Mouse (Mus musculus) forebrain, embryonic 16.5 days (tissue): ENCODE data around the gene Gm17521. TPM values are rescaled to one million over a fixed set of nuclear protein-coding genes. Genes with fewer than 3 reads are reported as not detected.
"Not testable (repeated sequence)": the region's sequence is repeated elsewhere in the genome, so short reads cannot be mapped to it uniquely, and the experiment has no call there.

Experiments
- ATAC-seq: fragments of 200-750 bp; cut with Nextera tagmentation; 2 replicates; pipeline ENCODE4 v1.8.0; 2017; ENCODE audit warnings: mild to moderate bottlenecking, moderate library complexity
- H3K27ac ChIP-seq: fragments of 300-500 bp; sonication (generic); 2 replicates; pipeline ENCODE4 v1.5.1; 2014; ENCODE audit warnings: low read length, control low read depth
- H3K27me3 ChIP-seq: fragments of 300-500 bp; sonication (generic); replicated peaks from 2 replicates; pipeline ENCODE4 v1.6.1; 2014; ENCODE audit warnings: low read length; ENCODE audit not compliant: control insufficient read depth, insufficient read depth
- H3K36me3 ChIP-seq: fragments of 300-500 bp; sonication (generic); 2 replicates; pipeline ENCODE4 v1.6.1; 2014; ENCODE audit not compliant: control insufficient read depth, insufficient read depth
- H3K4me1 ChIP-seq: fragments of 300-500 bp; sonication (generic); replicated peaks from 2 replicates; pipeline ENCODE4 v1.6.1; 2014; ENCODE audit warnings: low read length; ENCODE audit not compliant: control insufficient read depth, insufficient read depth
- H3K4me2 ChIP-seq: fragments of 300-500 bp; sonication (generic); 2 replicates; pipeline ENCODE4 v1.6.1; 2014; ENCODE audit warnings: mild to moderate bottlenecking, low read length, control low read depth
- H3K4me3 ChIP-seq: fragments of 300-500 bp; sonication (generic); replicated peaks from 2 replicates; pipeline ENCODE4 v1.5.1; 2014; ENCODE audit warnings: mild to moderate bottlenecking, low read length, control low read depth
- H3K9ac ChIP-seq: fragments of 300-500 bp; sonication (generic); replicated peaks from 2 replicates; pipeline ENCODE4 v1.6.1; 2014; ENCODE audit warnings: low read depth, low read length, control low read depth
- H3K9me3 ChIP-seq: fragments of 300-500 bp; sonication (generic); 2 replicates; pipeline ENCODE4 v1.6.1; 2016; ENCODE audit warnings: low read length; ENCODE audit not compliant: control insufficient read depth
- WGBS: fragments of 180-500 bp; shearing (Covaris S2); extraction: QIAGEN DNeasy Blood & Tissue Kit; methylation state at CpG from one replicate; pipeline ENCODE4 v1.1.7; 2014; 5-methylcytosine and 5-hydroxymethylcytosine counted together
- polyA plus RNA-seq: library from polyadenylated mRNA; unstranded; fragments of >200 nt; fragmentation: Nextera tagmentation; extraction: Ambion mirVana; gene quantifications from 2 replicates; pipeline ENCODE4 v1.2.1, GENCODE M21; 2015

The Gm17521 gene
- polyA plus RNA-seq = not detected in 2 replicates

DNA sequence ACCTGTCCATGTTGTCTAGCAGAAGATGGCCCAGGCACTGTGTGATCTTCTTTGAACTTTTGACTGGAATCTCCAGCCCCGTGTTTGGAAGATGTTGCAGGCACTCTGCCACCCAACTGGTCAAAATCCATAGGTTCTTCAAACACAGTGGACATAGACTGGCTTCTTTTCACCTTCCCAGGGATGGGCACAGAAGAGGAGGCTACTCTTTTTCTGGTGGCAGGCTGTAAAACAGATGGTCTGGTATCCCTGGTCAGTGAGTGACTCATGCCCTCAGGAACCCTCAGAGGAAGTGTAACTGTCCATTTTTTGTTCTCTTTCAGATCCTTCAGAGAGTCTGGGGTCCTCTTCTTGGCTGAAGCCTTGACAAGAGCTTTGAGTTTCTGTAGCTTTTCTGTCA lies at the start of gene Gm17521:
Gene Gm17521, minus strand, starts transcription at position 101 of the 400 bp plus-strand sequence.
- H3K27me3 ChIP-seq, H3K4me1 ChIP-seq, H3K36me3 ChIP-seq, ATAC-seq, H3K9me3 ChIP-seq, H3K9ac ChIP-seq, H3K4me3 ChIP-seq, H3K27ac ChIP-seq, H3K4me2 ChIP-seq: not testable (repeated sequence)
- WGBS = 84% methylated on average over 1 of the region's 1 CpGs

DNA sequence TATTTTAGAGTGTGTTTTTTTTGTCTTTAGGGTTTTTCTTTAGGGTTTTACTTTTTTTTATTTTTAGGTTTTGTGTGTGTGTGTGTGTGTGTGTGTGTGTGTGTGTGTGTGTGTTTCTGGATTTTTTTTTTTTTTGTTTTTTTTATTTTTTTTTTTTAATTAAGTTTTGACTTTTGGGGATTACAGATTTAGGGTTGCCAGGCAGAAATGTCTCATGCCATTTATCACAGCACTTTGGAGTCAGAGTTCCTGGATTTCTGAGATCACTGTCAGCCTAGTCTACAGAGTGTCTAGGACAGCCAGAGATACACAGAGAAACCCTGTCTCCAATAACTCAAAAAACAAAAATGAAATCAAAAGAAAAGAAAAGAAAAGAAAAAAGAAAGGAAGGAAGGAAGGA lies 14.5 kb upstream of the Gm17521 start:
- no peak overlapping the region for H3K9ac ChIP-seq
- no peak overlapping the region for H3K4me2 ChIP-seq
- no peaks in the 10 kb centered on the region for H3K9me3 ChIP-seq
- H3K27me3 ChIP-seq = no peaks in the 10 kb centered on the region
- no peak for ATAC-seq
- no peak overlapping the region for H3K27ac ChIP-seq
- no peaks in the 10 kb centered on the region for H3K36me3 ChIP-seq
- no peak overlapping the region for H3K4me3 ChIP-seq
- H3K4me1 ChIP-seq = no peaks in the 10 kb centered on the region

- H3K9ac ChIP-seq = no peak overlapping the region
- no peaks in the 10 kb centered on the region for H3K9me3 ChIP-seq
- 69% methylated on average over 4 of the region's 4 CpGs for WGBS
- H3K4me1 ChIP-seq = no peaks in the 10 kb centered on the region
- H3K27me3 ChIP-seq = no peaks in the 10 kb centered on the region
- H3K27ac ChIP-seq = no peak overlapping the region
- no peaks in the 10 kb centered on the region for H3K36me3 ChIP-seq
- no peak overlapping the region for H3K4me3 ChIP-seq
- H3K4me2 ChIP-seq = no peak overlapping the region
- ATAC-seq = no peak
Measured at GRCm38 (mm10) chrX:123043516-123043915, 14.0 kb upstream of the Gm17521 start.

Other genes starting within 250 kb of the Gm17521 start
- gene Cldn34c1, start 73.8 kb upstream of the Gm17521 start, polyA plus RNA-seq = 30.3 and 35.7 TPM in 2 replicates
- not detected in 2 replicates for gene Srsx, start 192.8 kb upstream of the Gm17521 start, polyA plus RNA-seq
- gene Gm17577, start 217.2 kb upstream of the Gm17521 start, polyA plus RNA-seq = not detected in 2 replicates